In the genomic region with DNA sequence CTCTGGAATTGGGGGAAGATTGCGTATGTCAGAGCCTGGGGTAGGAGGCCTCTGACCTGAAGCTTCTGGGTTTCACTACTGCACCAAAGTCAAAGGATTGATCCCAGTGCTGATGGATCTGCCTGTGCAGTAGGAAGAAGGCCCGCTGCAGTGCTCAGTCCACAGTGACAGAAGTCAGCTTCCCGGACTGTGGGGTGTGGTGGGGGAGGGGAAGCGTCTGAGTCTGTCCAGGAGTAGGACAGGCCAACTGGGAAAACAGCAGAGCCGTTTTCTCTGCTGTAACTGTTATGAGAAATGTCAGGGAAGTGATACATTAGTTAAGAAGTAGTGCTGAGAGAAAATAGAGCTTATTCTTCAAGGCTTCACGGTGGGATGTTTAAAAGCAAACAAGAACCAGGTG, we compare ENCODE assay signal across 14 mouse cellular contexts. TPM values are rescaled to one million over a fixed set of nuclear protein-coding genes. Genes with fewer than 3 reads are reported as not detected.
DNase-seq lines count a peak whose midpoint lies in the region; ATAC-seq lines count a peak whose summit lies in the region.
"Had no signal": no experiment of that assay in that cellular context is flagged by ENCODE, and none has a peak within 500 bp of the region (broad histone marks: within the 10 kb centered on the region; RNA-seq: fewer than 3 reads in every experiment).

No protein-coding gene starts in this region.

- WGBS in heart, embryonic 16.5 days: 31% methylated on average over 6 of the region's 6 CpGs
- 26% methylated on average over 6 of the region's 6 CpGs for WGBS in limb, embryonic 10.5 days

- no peak for ATAC-seq in heart, embryonic 16.5 days (replicated peaks; ENCODE audit: extremely low read depth, insufficient read depth, low FRiP score)
- ATAC-seq: lung, postnatal 0 days had no signal

- no peak for DNase-seq in heart, adult 9 months (ENCODE audit: low spot score in 2 of 2)
- DNase-seq in kidney, postnatal 36 days: peak; percentile 63 to 78
- DNase-seq in kidney, adult 9 months: no peak
- peak; percentile 25 for DNase-seq in embryo, embryonic 9.5 days (ENCODE audit: extremely low spot score)
- DNase-seq in limb, embryonic 10.5 days (ENCODE audit: low spot score): peak; percentile 45
- DNase-seq in lung, postnatal 10 days: no peak
- DNase-seq: cerebellum, adult 9-10 months; thymus, adult 2 months had no signal

- no peaks in the 10 kb centered on the region for H3K27me3 ChIP-seq in heart, embryonic 16.5 days (ENCODE audit: control insufficient read depth, insufficient read depth, low read length)
- 0 out of 2 replicates have a peak, but pooled peaks cover 7% of the 10 kb centered on the region for H3K27me3 ChIP-seq in limb, embryonic 10.5 days (ENCODE audit: low read depth, poor library complexity, severe bottlenecking)

- no peaks in the 10 kb centered on the region for H3K9me3 ChIP-seq in heart, embryonic 16.5 days (replicated peaks; ENCODE audit: control insufficient read depth, low read length)
- no peaks in the 10 kb centered on the region for H3K9me3 ChIP-seq in limb, embryonic 10.5 days (replicated peaks)
- H3K9me3 ChIP-seq: embryonic facial prominence, embryonic 13.5 days; limb, embryonic 15.5 days; midbrain, embryonic 12.5 days had no signal

- H3K36me3 ChIP-seq in heart, embryonic 16.5 days (ENCODE audit: control insufficient read depth, insufficient read depth): no peaks in the 10 kb centered on the region
- H3K36me3 ChIP-seq in limb, embryonic 10.5 days: no peaks in the 10 kb centered on the region
- H3K36me3 ChIP-seq: embryonic facial prominence, embryonic 13.5 days; limb, embryonic 15.5 days; midbrain, embryonic 12.5 days had no signal

- H3K9ac ChIP-seq in heart, embryonic 16.5 days (ENCODE audit: low read length): 0 out of 2 replicates have a peak overlapping the region, but pooled peaks have one; percentile 17
- H3K9ac ChIP-seq: embryonic facial prominence, embryonic 13.5 days; limb, embryonic 15.5 days; midbrain, embryonic 12.5 days had no signal

- H3K27ac ChIP-seq in heart, embryonic 16.5 days (ENCODE audit: low read length): 0 out of 2 replicates have a peak overlapping the region, but pooled peaks have one; percentile 25
- 0 out of 2 replicates have a peak overlapping the region, but pooled peaks have one; percentile 42 for H3K27ac ChIP-seq in limb, embryonic 10.5 days
- H3K27ac ChIP-seq: embryonic facial prominence, embryonic 13.5 days; left cerebral cortex, adult 2 months; limb, embryonic 15.5 days; midbrain, embryonic 12.5 days had no signal

- H3K4me3 ChIP-seq in heart, embryonic 16.5 days (ENCODE audit: low read length): no peak overlapping the region
- H3K4me3 ChIP-seq in limb, embryonic 10.5 days: no peak overlapping the region
- H3K4me3 ChIP-seq: embryonic facial prominence, embryonic 13.5 days; left cerebral cortex, adult 2 months; limb, embryonic 15.5 days; midbrain, embryonic 12.5 days had no signal

- H3K4me2 ChIP-seq in heart, embryonic 16.5 days (ENCODE audit: low read depth, low read length): no peak overlapping the region
- H3K4me2 ChIP-seq: embryonic facial prominence, embryonic 13.5 days; limb, embryonic 15.5 days; midbrain, embryonic 12.5 days had no signal

- peaks cover 38% of the 10 kb centered on the region for H3K4me1 ChIP-seq in heart, embryonic 16.5 days (ENCODE audit: control insufficient read depth, insufficient read depth, low read length)
- peaks cover 71% of the 10 kb centered on the region for H3K4me1 ChIP-seq in limb, embryonic 10.5 days

RNA-seq across cellular contexts. Expression of a gene that starts 4.2 kb away (rescaled TPM):
- 38.4 and 42.0 TPM in 2 replicates for polyA plus RNA-seq in heart, embryonic 16.5 days (2015; fragmentation: Nextera tagmentation; extraction: Ambion mirVana)
- polyA plus RNA-seq in limb, embryonic 10.5 days (2016; fragmentation: Nextera tagmentation; extraction: Ambion mirVana): 89.8 and 113 TPM in 2 replicates

Comparison
In these comparisons a context has a peak if more than half of its experiments do, and no peak if none do; other contexts are left out.
1. DNase-seq: peak in kidney, postnatal 36 days (2 of 2), embryo, embryonic 9.5 days (single experiment) and limb, embryonic 10.5 days (single experiment); none in heart, adult 9 months (0 of 2), kidney, adult 9 months (single experiment) and lung, postnatal 10 days (single experiment).